Mouse (Mus musculus): Measurements from ENCODE around the gene Psmd2. TPM values are rescaled to one million over a fixed set of nuclear protein-coding genes. Genes with fewer than 3 reads are reported as not detected.

Psmd2 gene
- total RNA-seq, 1 experiment from 2014 or later: 155 TPM

GRCm38 (mm10) chr16:20695622-20696323, 44.3 kb downstream of the Psmd2 start:
- no peak for ATAC-seq (replicated peaks; ENCODE audit: insufficient number of reproducible peaks, low FRiP score, low TSS enrichment, poor library complexity, severe bottlenecking)

- no peak for ATAC-seq (replicated peaks; ENCODE audit: insufficient number of reproducible peaks, low FRiP score, low TSS enrichment, poor library complexity, severe bottlenecking)
These were observed 47.8 kb downstream of the Psmd2 start for GRCm38 (mm10) chr16:20699266-20699665.

GRCm38 (mm10) chr16:20700036-20700435, 48.6 kb downstream of the Psmd2 start:
- no peak for ATAC-seq (replicated peaks; ENCODE audit: insufficient number of reproducible peaks, low FRiP score, low TSS enrichment, poor library complexity, severe bottlenecking)

GRCm38 (mm10) chr16:20701316-20701715, 49.9 kb downstream of the Psmd2 start:
- ATAC-seq (replicated peaks; ENCODE audit: insufficient number of reproducible peaks, low FRiP score, low TSS enrichment, poor library complexity, severe bottlenecking): no peak

- no peak for ATAC-seq (replicated peaks; ENCODE audit: insufficient number of reproducible peaks, low FRiP score, low TSS enrichment, poor library complexity, severe bottlenecking)
These were observed 50.5 kb downstream of the Psmd2 start for GRCm38 (mm10) chr16:20701729-20702521.

- ATAC-seq (replicated peaks; ENCODE audit: insufficient number of reproducible peaks, low FRiP score, low TSS enrichment, poor library complexity, severe bottlenecking): 0 out of 2 replicates have a peak, but pooled peaks have one; percentile 29
These were observed 51.1 kb downstream of the Psmd2 start for GRCm38 (mm10) chr16:20702522-20702893.

GRCm38 (mm10) chr16:20703071-20703470, 51.6 kb downstream of the Psmd2 start:
- ATAC-seq (replicated peaks; ENCODE audit: insufficient number of reproducible peaks, low FRiP score, low TSS enrichment, poor library complexity, severe bottlenecking): no peak

- no peak for ATAC-seq (replicated peaks; ENCODE audit: insufficient number of reproducible peaks, low FRiP score, low TSS enrichment, poor library complexity, severe bottlenecking)
These were observed 52.4 kb downstream of the Psmd2 start for GRCm38 (mm10) chr16:20703699-20704400.

- no peak for ATAC-seq (replicated peaks; ENCODE audit: insufficient number of reproducible peaks, low FRiP score, low TSS enrichment, poor library complexity, severe bottlenecking)
These were observed 54.3 kb downstream of the Psmd2 start for GRCm38 (mm10) chr16:20705786-20706185.

- no peak for ATAC-seq (replicated peaks; ENCODE audit: insufficient number of reproducible peaks, low FRiP score, low TSS enrichment, poor library complexity, severe bottlenecking)
These were observed 55.1 kb downstream of the Psmd2 start for GRCm38 (mm10) chr16:20706407-20707055.

- no peak for ATAC-seq (replicated peaks; ENCODE audit: insufficient number of reproducible peaks, low FRiP score, low TSS enrichment, poor library complexity, severe bottlenecking)
These were observed 56.9 kb downstream of the Psmd2 start for GRCm38 (mm10) chr16:20708220-20708938.

GRCm38 (mm10) chr16:20708939-20709734, 57.7 kb downstream of the Psmd2 start:
- ATAC-seq (replicated peaks; ENCODE audit: insufficient number of reproducible peaks, low FRiP score, low TSS enrichment, poor library complexity, severe bottlenecking): no peak

GRCm38 (mm10) chr16:20710370-20710769, 58.9 kb downstream of the Psmd2 start:
- no peak for ATAC-seq (replicated peaks; ENCODE audit: insufficient number of reproducible peaks, low FRiP score, low TSS enrichment, poor library complexity, severe bottlenecking)

- no peak for ATAC-seq (replicated peaks; ENCODE audit: insufficient number of reproducible peaks, low FRiP score, low TSS enrichment, poor library complexity, severe bottlenecking)
These were observed 59.4 kb downstream of the Psmd2 start for GRCm38 (mm10) chr16:20710810-20711209.

- ATAC-seq (replicated peaks; ENCODE audit: insufficient number of reproducible peaks, low FRiP score, low TSS enrichment, poor library complexity, severe bottlenecking): no peak
These were observed 60.7 kb downstream of the Psmd2 start for GRCm38 (mm10) chr16:20712190-20712589.

GRCm38 (mm10) chr16:20712889-20713288, 61.4 kb downstream of the Psmd2 start:
- no peak for ATAC-seq (replicated peaks; ENCODE audit: insufficient number of reproducible peaks, low FRiP score, low TSS enrichment, poor library complexity, severe bottlenecking)

All from monocyte, adult 5-6 weeks (primary cell).